Mouse (Mus musculus): ENCODE data around the gene Fuca1.

- TF ChIP-seq POLR2A (IDR thresholded peaks at IDR 0.05; ENCODE audit: control insufficient read depth, extremely low read depth, insufficient read depth, low read length, poor library complexity), result no peak
- TF ChIP-seq CTCF (IDR thresholded peaks at IDR 0.05; ENCODE audit: borderline replicate concordance, control insufficient read depth, extremely low read depth, insufficient read depth, low read length, poor library complexity), result no peak
Measured at GRCm38 (mm10) chr4:135970585-135970984, 50.0 kb downstream of the Fuca1 start.
